Mouse (Mus musculus) cerebellum, adult 8-10 months (tissue): ENCODE results near the gene Khsrp.
"Not testable (repeated sequence)": the region's sequence is repeated elsewhere in the genome, so short reads cannot be mapped to it uniquely, and the experiment has no call there.

Experiments used
- DNase-seq: peaks from one replicate; pipeline ENCODE4 v3.0.0; 2022

Khsrp gene

DNA sequence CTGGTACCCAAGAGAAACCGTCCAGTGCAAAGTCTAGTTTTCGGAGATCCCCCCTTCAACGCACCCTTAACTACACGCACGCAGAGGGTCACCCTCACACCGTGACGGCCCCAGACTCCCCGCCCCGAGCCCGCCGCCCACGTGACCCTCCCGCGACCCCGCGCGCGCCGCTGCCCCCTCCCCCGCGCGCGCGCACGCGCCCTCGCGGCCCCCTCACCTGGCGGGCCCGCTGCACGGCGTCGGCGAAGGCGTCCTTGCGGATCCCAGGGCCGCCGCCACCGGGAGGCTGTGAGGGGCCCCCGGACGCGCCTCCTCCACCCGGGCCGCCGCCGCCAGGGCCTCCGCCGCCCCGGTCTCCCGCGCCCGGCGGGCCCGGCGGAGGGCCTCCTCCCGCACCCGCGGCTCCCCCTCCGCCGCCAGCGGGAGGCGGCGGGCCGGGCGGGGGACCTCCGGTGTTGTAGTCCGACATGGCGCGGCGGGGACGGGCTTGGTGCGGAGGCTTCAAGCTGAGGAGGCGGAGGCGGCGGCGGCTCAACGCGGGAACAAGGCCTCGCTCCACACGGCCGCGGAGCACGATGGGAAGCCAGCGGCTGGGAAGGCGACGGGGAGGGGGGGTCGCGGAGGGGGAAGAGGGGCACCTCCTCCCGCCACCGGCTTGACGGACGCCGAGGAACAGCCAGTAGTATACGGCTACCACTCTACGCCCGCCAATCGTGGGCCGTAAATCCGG lies at the start of gene Khsrp:
TSS of gene Khsrp (minus strand) at position 592 of the 730 bp plus-strand sequence.
- DNase-seq, result no peak

DNA sequence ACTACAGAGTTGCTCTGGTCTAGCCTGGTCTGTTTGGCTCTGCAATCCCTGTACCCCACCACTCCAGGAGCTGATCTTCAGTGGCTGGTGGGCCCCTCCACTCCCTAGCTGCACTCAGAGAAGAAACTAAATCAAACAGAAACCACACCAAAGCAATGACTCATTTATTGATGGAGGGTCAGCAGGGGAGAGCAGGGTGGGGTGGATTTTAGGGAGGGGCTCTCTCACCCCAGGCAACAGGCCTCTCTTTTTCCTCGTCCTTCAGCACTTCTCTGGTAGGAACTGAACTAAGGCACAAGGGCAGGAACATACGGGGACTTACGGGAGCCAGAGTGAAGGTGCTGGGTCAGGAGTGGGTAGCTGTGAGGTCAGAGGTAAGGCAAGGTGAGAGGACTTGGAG lies 48.6 kb upstream of the Khsrp start:
- no peak for DNase-seq

DNA sequence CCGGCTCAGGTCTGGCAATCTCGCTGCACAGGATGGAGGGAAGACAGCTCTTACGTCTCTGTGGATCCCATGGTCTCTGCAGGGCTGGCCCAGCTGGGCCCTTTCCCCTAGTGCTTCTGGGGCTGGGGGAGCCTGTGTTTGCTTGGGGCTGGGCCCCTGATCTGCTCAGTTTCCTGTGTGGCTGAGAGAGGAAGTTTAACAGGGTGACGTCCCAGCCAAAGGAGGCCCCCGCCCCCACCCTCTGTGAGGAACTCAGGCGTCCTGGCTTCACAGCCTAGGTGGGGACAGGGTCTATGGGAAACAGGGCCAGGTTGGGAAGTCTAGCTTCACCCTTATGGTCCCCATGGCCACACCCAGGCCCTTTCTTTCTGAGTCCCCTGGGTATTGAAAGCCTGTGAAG lies 47.0 kb upstream of the Khsrp start, which contains the start of gene Dennd1c:
TSS of gene Dennd1c (minus strand) at position 179 of the 400 bp plus-strand sequence.
- DNase-seq, result no peak

DNA sequence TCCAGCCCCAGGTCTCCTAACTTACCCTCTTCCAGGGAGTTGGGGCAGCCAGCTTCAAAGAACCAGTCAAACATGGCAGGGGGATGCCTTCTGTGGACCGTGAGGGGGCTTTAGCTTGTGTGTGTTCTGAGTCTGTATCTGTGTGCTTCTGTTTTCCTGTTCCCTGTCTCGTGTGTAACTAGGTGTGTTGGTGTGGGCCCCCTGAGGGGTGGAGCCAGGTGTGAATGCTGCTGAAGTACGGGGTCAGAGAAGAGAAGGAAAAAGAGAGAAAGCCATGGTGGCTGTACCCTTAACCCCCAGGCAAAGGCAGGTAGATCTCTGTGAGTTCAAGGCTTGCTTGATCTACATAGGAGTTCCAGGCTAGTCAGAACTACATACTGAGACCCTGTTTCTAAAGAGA lies 45.6 kb upstream of the Khsrp start:
- no peak for DNase-seq

DNA sequence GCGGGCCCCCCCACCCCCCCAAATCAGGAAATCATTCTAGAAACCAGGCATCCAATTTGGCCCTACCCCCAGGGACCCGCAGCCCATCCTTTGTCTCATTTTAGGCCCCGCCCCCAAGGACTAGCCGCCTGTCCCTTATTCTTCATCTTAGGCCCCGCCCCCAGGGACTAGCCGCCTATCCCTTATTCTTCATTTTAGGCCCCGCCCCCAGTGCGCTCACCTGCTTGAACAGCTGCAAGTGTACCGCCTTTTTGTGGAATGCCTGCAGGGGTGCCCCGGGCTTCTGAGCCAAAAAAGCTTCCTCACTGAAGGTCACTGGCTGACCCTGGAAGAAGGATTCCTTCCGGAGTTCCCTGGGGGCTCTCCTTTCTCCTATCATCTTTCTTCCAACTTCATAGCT lies 39.4 kb upstream of the Khsrp start:
- no peak for DNase-seq

DNA sequence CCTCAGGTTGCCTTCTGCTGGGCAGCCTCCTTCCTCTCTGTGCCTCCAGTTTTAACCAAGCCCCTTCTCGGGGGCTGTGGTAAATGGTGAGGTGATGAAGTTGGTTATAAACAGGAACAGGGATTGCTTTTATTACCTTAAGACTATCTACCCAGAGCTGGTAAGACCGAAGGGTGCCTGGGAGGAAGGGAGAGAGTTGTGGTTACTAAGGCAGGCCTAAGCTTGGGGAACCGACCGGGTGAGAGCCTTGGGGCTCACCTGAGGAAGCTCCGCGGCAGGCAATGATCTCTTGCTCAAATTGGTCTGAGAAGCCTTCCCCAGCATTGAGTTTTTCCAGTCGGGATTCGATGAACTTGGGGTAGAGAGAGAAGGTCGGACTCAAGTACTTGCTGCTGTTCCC lies 39.0 kb upstream of the Khsrp start:
- no peak for DNase-seq

DNA sequence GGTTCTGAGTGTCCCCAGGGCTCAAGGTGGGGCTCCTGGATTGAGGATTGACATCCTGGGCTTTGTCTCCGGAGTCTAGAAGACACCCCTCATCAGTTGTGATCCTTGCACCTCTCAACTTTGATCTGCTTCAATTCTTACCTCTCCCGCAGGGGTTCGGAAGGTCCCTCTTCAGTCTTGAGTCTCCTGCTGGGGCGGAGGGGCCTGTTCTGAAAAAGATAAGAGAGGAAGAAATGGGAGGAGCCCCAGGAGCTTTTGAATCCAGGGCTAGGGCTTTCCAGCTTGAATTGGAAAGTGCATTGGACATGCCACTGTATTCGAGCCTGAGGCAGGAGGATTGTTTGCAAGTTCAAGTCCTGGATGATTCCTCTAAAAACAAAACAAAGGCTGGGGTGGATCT lies 35.6 kb upstream of the Khsrp start:
- no peak for DNase-seq

DNA sequence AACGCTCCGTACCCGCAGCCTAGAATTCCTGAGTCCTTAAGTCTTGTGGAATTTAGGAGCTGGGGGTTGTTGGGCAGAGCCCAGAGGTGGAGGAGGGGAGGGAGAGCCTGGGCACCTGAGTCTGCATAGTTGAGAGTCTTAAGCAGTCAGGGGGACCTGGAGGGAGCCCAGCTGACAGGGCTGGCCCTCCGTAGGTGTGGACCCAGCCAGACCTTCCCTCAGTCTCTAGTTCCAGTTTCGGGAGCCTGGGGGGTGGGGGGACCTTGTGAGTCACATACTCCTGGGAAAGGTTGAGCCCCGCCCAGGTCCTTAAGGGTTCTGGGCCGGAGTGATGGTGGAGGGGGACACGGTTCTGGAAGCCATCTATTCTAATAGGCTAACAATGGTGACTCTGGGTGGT lies 31.7 kb upstream of the Khsrp start:
- no peak for DNase-seq

DNA sequence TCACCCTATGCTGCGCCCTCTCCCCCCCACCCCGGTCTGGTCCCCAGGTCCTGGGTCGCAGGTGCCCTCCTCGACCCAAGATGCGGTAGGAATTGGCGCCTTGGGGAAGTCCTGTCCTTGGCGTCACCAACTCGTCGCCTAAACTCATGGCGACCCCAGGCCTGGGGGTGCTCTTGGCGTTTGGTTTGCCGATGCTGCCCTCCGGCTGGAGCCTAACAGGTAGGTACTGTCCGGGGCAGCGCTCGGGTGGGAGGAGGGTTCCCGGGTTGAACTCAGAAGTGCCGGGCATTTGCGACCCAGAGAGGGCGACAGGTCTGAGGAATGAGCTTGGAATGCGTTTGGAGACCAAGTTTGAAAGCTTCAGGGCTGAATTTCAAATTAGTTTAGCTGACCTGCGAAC lies 31.2 kb upstream of the Khsrp start:
- DNase-seq, result no peak

DNA sequence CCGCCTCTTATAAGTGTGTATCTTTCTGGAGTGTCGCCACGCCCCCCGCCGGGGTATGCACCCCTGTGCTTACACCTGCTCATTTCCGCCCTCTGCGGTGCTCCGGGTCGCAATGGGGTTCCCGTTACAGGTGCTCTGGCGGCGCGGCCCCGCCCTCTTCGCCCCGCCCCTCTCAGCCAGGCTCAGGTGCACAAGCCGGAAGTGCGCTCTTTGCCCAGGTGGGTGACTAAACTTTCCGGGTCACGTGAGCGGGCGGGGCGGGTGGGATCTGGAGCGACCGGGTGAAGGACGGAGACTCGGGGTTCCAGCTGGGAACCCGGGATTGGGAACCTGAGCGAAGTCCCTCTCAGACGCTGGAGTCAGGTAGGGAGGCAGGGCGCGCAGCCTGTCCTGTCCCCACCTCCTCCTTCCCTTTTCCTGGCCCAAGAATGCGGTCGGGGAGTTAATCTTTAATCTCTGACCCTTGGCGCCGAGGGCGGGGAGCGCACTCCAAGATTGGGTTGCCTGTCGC lies 30.7 kb upstream of the Khsrp start:
- peak; percentile 71 for DNase-seq

DNA sequence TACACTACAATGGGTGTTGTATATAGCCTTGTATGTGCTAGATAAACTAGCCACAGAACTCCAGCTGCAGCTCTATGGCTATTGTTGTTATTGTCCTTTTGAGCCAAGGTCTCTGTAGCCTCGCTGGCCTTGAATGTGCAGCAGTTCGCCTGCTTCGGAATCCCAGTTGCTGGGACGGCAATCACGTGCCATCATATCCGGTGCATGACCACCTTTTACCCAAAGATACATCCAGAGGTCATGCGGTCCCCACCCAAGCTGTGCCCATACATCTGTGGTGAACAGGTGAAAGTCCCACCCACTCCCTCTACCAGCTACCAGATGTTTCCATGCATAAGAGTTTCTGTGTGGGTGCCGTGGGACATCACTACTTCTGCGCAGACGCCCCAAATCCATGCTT lies 29.7 kb upstream of the Khsrp start:
- peak; percentile 47 for DNase-seq

DNA sequence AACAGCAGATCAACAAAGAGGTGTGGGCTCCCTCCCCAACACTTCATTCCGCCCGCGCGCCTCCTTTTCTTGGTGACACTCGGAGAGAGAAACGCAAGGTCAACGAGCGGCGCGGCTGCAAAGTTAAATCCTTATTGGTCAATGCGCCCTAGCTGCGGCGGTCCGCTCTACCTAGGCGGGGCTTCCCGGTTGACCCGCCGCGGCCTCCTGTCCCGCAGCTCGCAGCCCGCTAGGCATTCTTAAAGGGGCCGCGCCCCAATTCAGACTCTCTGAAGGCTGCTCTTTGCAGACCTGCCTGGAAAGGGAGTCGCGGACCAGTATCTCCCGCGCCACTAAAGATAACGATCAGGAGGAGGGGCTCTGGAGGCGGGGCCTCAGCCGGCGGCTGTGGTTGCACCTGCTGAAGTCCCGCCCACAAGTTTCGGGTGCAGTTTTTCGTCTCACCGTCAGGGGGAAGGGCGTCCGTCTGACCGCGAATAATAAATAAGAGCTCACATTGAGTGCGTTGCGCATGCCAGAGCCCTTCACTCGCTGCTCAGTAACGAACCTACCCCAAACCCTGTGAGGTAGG lies 29.0 kb upstream of the Khsrp start:
- peak; percentile 99 for DNase-seq

DNA sequence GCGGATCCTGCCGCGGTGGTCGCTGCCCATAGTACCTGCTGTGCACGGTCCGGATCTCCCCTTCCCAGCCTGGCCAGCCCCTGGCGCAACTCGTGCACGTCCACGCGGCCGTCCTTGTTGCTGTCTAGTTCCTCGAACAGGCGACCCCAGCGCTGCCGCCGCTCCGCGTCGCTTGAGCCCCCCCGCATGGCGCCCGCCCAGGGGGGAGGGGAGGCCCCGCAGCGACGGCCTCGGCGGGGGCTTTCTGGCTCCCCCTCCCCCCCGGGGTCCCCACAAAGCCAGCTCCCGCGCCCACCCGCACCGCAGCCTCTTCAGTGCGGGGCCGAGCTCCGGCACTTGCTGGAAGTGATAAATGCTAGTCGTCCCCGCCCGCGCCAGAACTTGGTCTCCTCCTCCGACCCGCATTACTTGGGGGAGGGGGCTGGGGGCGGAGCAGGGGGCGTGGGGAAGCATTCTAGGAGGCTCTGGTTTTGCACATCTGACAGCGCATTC lies 28.2 kb upstream of the Khsrp start, which contains the start of gene Slc25a23:
TSS of gene Slc25a23 (minus strand) at position 378 of the 492 bp plus-strand sequence.
- peak; percentile 70 for DNase-seq

DNA sequence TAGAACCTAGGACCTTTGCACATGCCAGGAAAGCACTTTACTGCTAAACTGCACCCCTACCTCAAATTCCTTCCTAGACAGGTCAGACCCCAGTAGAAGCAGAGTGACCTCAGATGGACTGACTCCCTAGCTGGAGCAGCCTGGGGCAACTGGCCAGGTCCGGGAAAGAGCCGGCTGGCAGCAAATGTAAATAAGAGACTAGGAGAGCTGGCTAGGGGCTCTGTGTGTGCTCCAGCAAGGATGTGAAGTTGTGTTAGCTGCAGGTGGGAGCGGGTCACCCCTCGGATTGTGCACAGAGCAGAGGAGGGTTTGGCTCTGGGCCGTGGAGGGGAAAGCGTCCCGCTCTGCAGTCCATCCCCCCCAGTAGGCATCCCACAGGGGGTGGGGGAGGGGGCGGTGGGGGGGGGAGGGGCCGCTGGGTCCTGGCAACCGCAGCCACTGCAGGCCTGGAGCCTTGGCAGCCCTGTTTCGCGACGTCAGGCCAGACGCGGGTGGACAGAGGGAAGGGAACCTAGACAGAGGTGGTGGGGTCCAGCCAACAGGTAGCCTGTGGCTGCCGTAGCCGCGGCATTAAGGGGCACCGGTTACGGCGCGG lies 27.7 kb upstream of the Khsrp start, which contains the start of gene Crb3:
TSS of gene Crb3 (plus strand) at position 215 of the 595 bp plus-strand sequence.
- DNase-seq, result peak; percentile 60

DNA sequence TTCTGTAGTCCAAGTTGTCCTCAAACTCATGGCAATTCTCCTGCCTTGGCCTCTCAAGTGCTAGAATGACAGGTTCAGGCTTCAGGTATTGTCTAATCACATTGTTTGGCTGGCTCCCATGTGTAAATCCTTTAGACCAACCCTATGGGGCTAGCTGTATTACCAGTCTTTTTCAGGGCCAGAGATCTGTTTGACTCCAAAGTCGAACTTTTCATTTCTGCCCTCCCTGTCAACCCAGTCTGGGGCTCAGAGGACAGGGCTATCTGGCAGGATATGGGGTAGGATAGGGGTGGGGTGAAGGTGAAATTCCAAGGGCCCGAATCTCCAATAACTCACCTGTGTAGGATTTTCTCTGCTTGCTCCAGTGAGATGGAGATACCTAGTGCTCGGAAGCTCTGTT lies 24.9 kb upstream of the Khsrp start:
- DNase-seq, result no peak

DNA sequence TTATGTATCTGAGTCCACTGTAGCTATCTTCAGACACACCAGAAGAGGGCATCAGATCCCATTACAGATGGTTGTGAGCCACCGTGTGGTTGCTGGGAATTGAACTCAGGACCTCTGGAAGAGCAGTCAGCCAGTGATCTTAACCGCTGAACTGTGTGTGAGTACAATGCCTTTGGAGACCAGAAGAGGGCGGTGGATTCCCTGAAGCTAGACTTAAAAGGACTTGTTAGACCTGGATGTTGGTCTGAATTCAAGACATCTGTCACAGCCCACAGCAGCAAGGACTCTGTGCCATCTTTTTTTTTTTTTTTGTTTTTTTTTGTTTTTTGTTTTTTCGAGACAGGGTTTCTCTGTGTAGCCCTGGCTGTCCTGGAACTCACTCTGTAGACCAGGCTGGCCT lies 20.4 kb upstream of the Khsrp start:
- DNase-seq, result not testable (repeated sequence)

DNA sequence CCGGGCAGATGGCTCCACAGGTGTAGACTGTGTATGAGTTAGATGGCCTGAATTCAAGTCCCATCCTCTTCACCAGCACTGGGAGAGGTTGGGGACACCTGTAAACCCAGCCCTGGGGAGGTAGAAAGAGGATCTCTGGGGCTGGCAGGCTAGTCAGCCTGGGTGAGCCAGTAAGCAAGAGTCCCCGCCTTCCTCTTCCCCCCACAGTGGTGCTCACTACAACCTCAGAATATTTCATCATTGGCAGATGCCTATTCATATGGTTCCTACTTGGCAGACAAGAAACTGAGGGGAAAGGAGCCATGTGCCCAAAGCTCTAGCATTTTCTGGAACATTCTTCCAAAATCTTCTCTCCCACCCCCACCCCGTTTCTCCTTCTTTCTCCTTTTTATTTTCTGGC lies 17.5 kb upstream of the Khsrp start:
- no peak for DNase-seq

DNA sequence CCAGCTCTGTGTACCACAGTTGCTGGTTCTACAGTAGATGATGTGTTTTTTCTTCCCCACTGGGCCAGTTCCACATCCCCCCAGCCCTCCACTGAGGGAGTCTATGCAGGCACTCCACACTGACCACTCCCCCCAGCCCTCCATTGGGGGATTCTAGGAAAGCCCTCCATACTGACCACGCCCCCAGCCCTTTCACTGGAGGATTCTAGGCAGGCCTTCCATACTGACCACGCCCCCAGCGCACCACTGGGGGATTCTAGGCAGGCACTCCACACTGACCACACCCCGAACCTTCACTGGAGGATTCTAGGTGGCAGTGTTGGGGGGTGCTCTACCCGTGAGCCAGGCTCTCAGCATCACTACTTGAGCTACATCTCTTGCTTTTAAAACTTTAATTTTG lies 16.1 kb upstream of the Khsrp start:
- DNase-seq, result no peak

DNA sequence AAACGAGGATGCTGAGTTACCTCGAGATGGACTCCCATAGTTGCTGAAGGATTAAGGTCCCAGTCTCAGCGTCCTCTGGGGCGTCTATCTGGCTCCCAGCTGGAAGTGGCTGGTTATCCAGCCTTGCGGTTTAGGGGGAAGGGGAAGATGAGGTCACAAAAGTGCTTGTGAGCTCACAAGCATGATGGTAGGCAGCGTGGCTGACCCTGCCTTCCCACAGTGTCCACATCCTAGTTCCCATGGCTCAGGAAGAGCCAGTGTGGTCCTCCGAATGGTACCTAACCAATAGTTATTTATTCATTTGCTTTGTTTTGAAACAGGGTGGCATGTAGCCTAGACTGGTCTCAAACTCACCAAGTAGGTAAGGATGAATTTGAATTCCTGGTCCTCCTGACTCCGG lies 10.2 kb upstream of the Khsrp start, which contains the start of gene Slc25a41:
TSS of gene Slc25a41 (minus strand) at position 101 of the 400 bp plus-strand sequence.
- no peak for DNase-seq

DNA sequence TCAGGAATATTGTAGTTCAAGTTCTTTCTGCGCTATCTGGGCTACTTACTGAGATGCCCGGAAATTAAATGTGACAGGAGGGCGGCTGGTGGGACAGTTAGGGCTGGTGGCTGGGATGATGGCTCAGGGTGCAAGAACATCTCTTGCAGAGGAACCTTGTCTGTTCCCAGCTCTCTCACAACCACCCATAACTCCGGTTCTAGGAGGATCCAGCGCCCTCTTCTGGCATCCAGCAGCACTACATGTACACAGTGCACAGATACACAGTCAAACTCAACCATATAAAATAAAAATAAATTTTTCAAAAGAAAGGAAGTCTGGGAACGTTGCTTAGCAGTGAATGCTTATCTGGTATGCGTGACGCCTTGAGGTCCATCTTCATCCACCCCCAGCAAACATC lies 7.7 kb upstream of the Khsrp start:
- no peak for DNase-seq

DNA sequence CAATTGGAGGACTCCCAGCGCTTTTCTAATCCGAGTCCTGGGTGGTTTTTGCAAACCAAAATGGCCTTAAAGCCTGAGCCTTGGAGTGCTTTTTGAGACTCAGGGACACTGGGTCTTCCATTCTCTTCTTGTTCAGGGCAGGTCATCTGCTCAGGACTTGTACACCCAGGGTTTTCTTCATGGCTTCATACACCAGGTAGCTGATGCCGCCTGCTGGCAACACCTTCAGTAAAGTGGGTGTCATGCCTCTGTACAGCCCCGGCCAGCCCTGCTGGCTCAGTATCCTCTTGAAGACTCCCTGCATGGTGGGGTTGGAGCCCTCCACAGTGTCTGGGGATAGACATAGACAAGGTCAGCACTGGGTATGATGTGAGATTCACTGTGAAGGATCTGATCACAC lies 1.5 kb upstream of the Khsrp start:
- peak; percentile 38 for DNase-seq

DNA sequence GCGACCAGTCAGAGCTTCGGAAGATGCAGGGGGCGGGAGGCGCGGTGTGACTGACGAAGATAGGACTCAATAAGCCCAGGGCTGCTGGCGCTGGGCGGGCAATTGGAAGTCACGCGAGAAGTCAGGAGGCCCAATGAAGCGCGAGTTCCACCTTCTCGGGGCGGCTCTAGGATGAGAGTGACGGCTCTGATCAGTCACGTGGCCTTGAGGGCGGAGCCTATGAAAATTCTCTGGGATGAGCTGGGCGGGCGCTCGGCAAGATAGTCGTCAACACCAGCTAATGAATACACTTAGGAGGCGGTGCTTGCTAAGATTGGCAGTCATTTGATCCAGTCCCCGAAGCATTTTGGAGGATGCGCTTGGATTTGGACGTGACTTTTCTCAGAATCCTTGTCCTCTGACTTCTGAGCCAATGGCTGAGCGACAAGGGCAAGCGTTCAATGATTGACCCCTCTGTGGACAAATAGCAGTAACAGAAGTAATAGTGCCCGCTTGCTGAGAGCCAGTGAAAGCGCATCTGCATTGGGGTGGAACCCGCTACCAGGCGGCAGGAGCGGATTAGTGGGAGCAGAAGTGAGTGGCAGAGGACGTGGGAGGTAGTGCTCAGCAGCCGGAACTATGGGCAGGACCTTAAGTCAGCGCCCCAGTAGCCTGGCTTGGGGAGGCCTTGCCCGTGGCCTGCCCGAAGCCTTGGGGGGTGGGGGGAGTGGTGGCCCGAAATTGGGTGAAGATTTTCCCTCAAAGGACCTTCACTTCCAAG lies 519 bp upstream of the Khsrp start:
- DNase-seq, result peak; percentile 99

DNA sequence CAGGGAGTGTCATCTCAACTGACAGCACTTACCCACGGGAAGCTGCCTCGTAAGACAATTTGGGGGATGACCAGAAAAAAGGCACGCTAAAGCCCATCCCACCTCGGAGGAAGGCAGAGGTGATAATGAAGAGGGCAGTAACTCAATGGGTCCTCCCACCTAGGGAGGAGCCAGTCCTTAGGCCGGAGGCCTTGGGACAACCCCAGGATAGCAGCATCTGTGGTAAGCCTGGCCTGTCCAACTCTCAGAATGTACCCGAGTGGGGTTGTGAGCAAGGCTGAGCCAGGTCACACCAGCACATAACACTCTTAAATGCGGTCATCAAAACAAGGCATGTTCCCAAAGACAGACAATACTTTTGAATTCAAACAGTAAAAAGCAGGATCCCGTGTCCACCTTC lies 1.6 kb downstream of the Khsrp start:
- DNase-seq, result no peak
